Mouse (Mus musculus) midbrain, embryonic 10.5 days (tissue): ENCODE results near the gene Nicn1. TPM values are rescaled to one million over a fixed set of nuclear protein-coding genes. Genes with fewer than 3 reads are reported as not detected.
A peak's percentile ranks its signal among the peaks of the same experiment; 100 is the strongest.
"Not testable (repeated sequence)": the region's sequence is repeated elsewhere in the genome, so short reads cannot be mapped to it uniquely, and the experiment has no call there.

ENCODE experiments used
- DNase-seq: peaks from one replicate; pipeline ENCODE4 v3.0.0-alpha.2; 2017; ENCODE audit warnings: low spot score
- H3K27ac ChIP-seq: fragments of 300-500 bp; sonication (generic); replicated peaks from 2 replicates; pipeline ENCODE4 v1.5.1; 2016; ENCODE audit warnings: mild to moderate bottlenecking
- H3K27me3 ChIP-seq: fragments of 300-500 bp; sonication (generic); 2 replicates; pipeline ENCODE4 v1.6.1; 2016; ENCODE audit warnings: low read depth, mild to moderate bottlenecking; ENCODE audit not compliant: poor library complexity, severe bottlenecking
- H3K36me3 ChIP-seq: fragments of 300-500 bp; sonication (generic); 2 replicates; pipeline ENCODE4 v1.6.1; 2016; ENCODE audit warnings: mild to moderate bottlenecking, moderate library complexity
- H3K4me1 ChIP-seq: fragments of 300-500 bp; sonication (generic); 2 replicates; pipeline ENCODE4 v1.6.1; 2016
- H3K4me3 ChIP-seq: fragments of 300-500 bp; sonication (generic); 2 replicates; pipeline ENCODE4 v1.5.1; 2016; ENCODE audit warnings: mild to moderate bottlenecking, moderate library complexity
- H3K9me3 ChIP-seq: fragments of 300-500 bp; sonication (generic); replicated peaks from 2 replicates; pipeline ENCODE4 v1.6.1; 2016; ENCODE audit warnings: mild to moderate bottlenecking
- WGBS: fragments of 180-500 bp; shearing (Covaris S2); methylation state at CpG from one replicate; pipeline ENCODE4 v1.1.7; 2016; 5-methylcytosine and 5-hydroxymethylcytosine counted together
- polyA plus RNA-seq: library from polyadenylated mRNA; unstranded; fragments of >200 nt; fragmentation: Nextera tagmentation; extraction: Ambion mirVana; gene quantifications from 2 replicates; pipeline ENCODE4 v1.2.1, GENCODE M21; 2016

Gene Nicn1
- polyA plus RNA-seq, 1 experiment from 2014 or later, result 44.4 TPM

DNA sequence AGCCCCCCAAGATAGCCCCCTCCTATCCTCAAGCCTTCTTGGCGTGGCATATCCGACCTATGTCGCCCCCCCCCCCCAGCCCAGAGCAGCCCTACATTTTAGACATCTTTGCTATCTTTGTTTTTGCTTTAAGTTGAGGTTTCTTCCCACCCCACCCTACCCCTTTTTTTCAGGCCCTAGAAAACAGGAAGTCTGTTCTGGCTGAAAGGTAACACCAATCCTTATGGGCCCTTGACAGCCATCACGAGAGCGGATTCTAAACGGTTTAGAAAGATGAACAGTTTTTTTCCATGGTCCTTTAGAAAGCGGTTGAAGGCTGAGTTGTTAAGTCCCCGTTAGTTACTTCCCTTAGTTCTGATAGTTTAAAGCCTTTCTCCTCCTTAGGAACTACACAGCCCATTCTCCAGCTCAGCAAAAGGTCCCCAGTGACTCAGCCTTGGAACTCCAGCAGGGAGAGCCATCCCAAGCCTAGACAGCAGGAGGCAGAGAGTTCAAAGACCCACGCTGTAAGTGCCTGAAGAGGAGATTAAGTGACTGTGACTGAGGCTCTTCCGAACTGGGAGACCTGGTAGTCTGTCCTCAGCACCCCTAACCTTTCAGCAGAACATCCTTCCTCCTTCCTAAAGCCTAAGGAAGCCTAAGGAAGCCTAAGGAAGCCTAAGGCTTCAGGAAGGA lies 23.8 kb upstream of the Nicn1 start:
- Histone ChIP-seq H3K4me1 (peaks cover 33% of the 10 kb centered on the region), H3K9me3 (no peaks in the 10 kb centered on the region), H3K27me3 (no peaks in the 10 kb centered on the region), H3K27ac (no peak overlapping the region), H3K36me3 (no peaks in the 10 kb centered on the region), H3K4me3 (no peak overlapping the region)
- DNase-seq, result no peak
- WGBS, result 62% methylated on average over 10 of the region's 10 CpGs

DNA sequence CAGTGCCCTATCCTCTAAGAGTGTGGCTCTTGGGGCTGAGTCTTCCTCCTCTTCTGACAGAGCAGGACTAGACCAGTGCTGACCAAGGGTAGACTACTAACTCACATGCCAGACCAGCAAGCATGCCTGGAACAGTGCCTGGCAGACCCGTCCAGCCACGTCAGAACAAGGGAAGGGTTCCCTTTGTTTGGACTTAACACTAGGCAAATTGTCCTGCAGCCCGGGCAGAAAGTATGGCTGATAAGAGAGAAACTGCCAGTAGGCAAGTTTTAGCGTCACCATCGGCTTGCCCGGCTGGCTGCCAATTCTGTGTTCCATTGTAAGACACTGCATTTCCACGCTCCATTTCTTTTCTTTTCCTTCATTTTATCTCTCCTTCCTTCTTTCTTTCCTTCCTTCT lies 22.5 kb upstream of the Nicn1 start:
- WGBS, result 86% methylated on average over 7 of the region's 7 CpGs
- H3K36me3 ChIP-seq, result no peaks in the 10 kb centered on the region
- H3K9me3 ChIP-seq, result no peaks in the 10 kb centered on the region
- no peak overlapping the region for H3K4me3 ChIP-seq
- H3K27me3 ChIP-seq, result no peaks in the 10 kb centered on the region
- no peak overlapping the region for H3K27ac ChIP-seq
- DNase-seq, result no peak
- peaks cover 28% of the 10 kb centered on the region for H3K4me1 ChIP-seq

DNA sequence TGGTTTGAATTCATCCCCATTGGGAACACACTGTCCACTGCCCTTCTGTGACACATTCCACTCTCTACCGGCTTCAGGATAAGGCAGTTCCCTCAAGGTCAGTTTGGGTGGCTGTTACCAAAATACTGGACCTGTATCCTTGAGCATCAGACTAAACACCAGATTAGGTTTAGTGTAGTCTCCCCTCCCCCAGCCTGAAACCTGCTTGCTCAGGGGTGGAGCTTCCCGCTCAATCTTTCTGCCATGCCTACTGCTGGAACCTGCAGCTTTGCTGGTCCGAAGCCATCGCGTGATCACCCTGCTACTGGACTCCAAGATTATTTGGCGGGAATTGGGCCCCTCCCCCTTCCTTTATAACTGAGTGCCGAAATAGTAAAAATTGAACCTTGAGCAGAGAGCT lies 21.5 kb upstream of the Nicn1 start:
- not testable (repeated sequence) for DNase-seq, H3K27ac ChIP-seq, H3K36me3 ChIP-seq, H3K27me3 ChIP-seq, H3K4me3 ChIP-seq, H3K9me3 ChIP-seq
- H3K4me1 ChIP-seq, result peaks cover 19% of the 10 kb centered on the region
- 82% methylated on average over 7 of the region's 7 CpGs for WGBS

DNA sequence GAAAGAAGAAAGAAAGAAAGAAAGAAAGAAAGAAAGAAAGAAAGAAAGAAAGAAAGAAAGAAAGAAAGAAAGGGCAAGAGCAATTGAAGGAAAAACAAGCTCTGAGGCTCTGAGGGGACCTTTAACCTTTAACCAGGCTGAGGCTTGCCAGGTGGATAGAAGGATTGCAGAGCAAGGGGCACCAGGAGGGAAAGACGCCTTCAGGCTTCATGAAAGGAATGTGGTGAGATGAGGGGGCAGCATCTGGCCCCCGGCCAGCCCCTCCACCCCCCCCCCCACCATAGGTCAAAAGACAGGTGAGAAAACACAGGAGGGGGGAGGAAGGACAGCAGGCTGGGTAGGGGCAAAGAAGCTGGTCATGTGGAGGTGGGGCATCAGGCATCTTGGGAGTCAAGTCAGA lies 18.3 kb upstream of the Nicn1 start:
- H3K27ac ChIP-seq, result no peak overlapping the region
- 0 out of 2 replicates have a peak, but pooled peaks cover 8% of the 10 kb centered on the region for H3K4me1 ChIP-seq
- no peaks in the 10 kb centered on the region for H3K9me3 ChIP-seq
- no peaks in the 10 kb centered on the region for H3K36me3 ChIP-seq
- DNase-seq, result no peak
- no peak overlapping the region for H3K4me3 ChIP-seq
- no peaks in the 10 kb centered on the region for H3K27me3 ChIP-seq
- 52% methylated on average over 2 of the region's 2 CpGs for WGBS

DNA sequence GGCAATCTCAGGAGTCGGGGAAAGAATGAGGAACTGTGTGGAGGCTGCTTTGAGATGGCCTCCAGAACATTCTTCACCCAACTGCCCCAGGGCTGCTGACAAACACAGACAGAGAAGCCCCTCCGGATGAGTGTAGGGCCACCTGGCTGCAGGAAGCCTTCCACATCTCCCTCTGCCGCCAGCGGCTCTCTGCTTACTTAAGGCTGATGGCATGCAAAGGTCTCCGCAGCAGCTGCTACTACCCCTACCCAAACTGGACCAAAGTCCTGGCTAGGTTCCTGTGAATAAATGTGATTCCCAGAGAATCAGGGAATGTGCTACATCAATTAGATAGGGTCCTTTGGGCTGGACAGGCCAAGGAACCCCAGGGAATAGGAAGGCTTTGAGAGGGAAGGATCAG lies 17.5 kb upstream of the Nicn1 start:
- no peaks in the 10 kb centered on the region for H3K9me3 ChIP-seq
- no peaks in the 10 kb centered on the region for H3K27me3 ChIP-seq
- 80% methylated on average over 5 of the region's 5 CpGs for WGBS
- no peak overlapping the region for H3K27ac ChIP-seq
- H3K4me1 ChIP-seq, result 0 out of 2 replicates have a peak, but pooled peaks cover 8% of the 10 kb centered on the region
- no peaks in the 10 kb centered on the region for H3K36me3 ChIP-seq
- no peak overlapping the region for H3K4me3 ChIP-seq
- DNase-seq, result no peak

DNA sequence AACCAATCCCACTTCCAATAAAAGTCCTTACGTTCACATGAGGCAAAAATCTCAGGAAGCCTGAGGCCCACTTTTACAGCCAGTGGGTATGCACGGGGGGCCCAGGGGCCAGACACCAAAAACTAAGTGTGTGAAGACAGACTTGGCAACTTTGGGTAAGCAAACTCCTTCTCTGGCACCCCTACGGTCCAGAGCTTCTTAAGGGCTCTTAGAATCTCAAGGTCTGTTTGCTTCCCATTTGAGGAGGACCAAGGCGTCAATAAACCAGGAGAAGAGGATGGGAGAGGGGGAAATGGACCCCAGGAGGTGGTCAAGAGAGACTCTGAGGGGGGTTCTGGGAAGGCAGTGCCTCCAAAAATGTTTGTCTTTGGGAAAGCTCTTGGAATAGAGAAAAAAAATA lies 16.7 kb upstream of the Nicn1 start:
- no peak overlapping the region for H3K4me3 ChIP-seq
- WGBS, result 74% methylated on average over 4 of the region's 4 CpGs
- H3K4me1 ChIP-seq, result 0 out of 2 replicates have a peak, but pooled peaks cover 8% of the 10 kb centered on the region
- no peaks in the 10 kb centered on the region for H3K27me3 ChIP-seq
- no peak for DNase-seq
- no peak overlapping the region for H3K27ac ChIP-seq
- no peaks in the 10 kb centered on the region for H3K36me3 ChIP-seq
- H3K9me3 ChIP-seq, result no peaks in the 10 kb centered on the region

DNA sequence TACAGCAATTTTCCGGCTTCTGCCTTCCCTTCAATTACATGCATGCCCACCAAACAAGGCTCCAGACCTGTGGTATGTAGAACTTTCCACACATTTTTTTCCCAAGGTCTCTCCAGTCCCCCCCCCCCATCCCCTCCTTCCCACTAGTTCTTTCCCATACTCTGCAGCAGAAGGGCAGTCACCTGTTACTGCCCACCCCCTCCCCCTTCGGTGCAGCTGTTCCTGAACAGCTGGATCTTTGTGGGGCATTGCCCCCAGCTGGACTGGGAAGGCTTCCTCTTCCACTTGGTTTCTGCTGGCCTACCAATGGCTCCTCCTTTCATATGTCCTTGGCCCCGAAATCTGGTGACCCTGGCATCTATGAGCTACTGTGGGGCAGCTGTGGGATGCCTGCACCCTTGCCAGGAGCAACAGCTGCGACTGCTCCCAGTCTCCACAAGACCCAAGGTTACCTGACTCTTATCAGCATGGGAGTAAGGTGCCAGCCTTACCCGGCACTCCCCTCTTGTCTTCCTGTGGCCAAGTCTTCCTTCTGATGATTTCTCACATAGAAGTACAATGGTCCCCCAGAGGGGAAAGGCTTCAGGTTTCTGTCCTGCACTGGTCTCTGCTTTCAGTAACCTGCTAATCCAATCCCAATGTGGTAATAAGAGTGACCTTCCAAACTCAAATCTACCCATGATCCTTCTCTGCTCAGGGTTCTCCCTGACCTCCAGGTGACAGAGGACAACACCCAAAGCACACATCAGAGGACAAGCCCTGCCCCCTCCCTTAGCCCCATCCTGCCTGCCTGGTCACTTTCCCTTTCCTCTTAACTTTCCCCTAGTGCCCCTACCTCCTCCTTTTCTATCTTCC lies 15.5 kb upstream of the Nicn1 start:
- no peaks in the 10 kb centered on the region for H3K9me3 ChIP-seq
- H3K27me3 ChIP-seq, result no peaks in the 10 kb centered on the region
- no peak for DNase-seq
- no peak overlapping the region for H3K27ac ChIP-seq
- 78% methylated on average over 5 of the region's 5 CpGs for WGBS
- H3K4me1 ChIP-seq, result 0 out of 2 replicates have a peak, but pooled peaks cover 8% of the 10 kb centered on the region
- no peaks in the 10 kb centered on the region for H3K36me3 ChIP-seq
- no peak overlapping the region for H3K4me3 ChIP-seq

DNA sequence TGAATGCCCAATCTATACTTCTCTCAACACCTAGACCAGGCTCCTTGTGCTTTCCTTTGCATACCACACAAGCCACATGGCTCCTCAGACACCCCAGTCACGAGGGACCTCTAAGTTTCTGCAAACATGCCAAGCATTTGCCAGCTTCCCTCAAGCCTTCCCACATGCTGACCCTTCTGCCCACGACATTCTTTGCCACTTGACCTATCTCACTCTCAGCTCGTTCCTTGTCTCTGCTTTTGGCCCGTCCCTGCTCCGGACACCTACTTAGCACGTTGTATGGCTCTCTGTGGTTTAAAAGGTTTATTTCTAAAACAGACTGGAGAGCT lies 14.9 kb upstream of the Nicn1 start:
- Histone ChIP-seq H3K27ac (no peak overlapping the region), H3K36me3 (no peaks in the 10 kb centered on the region), H3K27me3 (no peaks in the 10 kb centered on the region), H3K4me1 (0 out of 2 replicates have a peak, but pooled peaks cover 8% of the 10 kb centered on the region), H3K9me3 (no peaks in the 10 kb centered on the region), H3K4me3 (no peak overlapping the region)
- DNase-seq, result no peak
- WGBS, result 72% methylated on average over 6 of the region's 6 CpGs

DNA sequence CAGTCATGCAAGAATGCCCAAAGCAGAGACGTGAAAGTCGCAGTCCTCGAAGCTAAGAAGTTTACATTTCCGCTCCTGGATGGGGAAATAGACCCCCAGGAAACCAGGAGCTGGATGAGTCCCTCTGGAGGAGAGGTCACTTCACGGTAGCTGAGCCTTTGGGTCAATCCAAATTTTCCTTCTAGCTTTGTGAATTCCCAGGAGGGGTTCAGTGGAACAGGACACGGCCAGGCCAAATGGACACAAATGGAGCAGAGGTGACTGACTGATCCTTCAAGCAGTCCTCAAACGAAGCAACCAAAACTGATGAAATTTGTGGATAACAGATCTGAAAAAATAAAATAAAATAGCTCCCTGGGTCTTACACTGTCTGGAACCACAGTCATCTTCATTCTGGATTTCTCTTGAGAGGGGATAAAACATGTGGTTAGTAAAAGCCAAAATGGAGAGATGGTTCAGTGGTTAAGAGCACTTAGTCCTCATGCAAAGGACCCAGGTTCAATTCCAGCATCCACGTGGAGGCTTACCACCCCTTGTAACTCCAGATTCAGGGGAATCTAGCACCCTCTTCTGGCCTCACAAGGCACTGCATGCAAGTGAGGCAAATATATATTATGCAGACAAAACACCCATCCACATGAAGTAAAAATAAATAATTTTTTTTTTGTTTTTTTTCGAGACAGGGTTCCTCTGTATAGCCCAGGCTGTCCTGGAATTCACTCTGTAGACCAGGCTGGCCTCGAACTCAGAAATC lies 11.4 kb upstream of the Nicn1 start:
- H3K4me1 ChIP-seq, result no peaks in the 10 kb centered on the region
- no peak overlapping the region for H3K27ac ChIP-seq
- H3K4me3 ChIP-seq, result no peak overlapping the region
- peak; percentile 33 for DNase-seq
- no peaks in the 10 kb centered on the region for H3K9me3 ChIP-seq
- WGBS, result 62% methylated on average over 10 of the region's 10 CpGs
- H3K36me3 ChIP-seq, result no peaks in the 10 kb centered on the region
- no peaks in the 10 kb centered on the region for H3K27me3 ChIP-seq

DNA sequence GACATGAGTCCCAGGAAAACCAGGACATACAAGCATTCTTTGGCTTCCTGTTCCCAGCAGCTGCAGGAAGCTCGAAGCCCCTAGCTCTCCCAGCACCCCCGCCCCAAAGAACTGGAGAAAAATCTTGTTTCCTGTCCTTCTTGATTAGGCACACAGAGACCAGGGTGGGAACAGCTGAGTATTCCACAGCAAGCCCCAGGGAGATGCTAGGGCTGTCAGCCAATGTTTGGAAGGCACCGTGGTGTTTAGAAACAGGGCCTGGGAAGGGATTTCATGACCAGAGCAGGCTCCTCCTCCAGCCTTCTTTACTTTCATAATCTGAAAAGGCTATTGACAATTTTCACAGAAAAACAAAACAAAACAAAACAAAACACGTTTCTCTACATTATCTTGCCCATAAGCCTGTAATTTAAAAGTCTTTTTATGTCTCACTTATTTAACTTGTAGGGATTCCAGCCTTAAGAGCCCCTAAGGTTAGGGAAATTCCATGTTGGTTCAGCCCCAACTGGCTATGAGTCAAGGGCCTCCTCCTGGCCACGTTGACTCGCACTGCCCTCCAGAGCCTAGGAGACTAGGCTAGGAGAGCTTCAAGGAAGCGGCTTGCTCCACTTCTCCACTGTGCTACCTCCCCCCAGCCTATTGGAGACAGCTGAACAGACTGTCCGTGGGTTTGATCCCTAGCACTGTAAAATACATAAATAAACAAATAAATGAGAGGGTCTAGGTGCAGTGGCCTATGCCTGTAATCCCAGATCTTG lies 10.0 kb upstream of the Nicn1 start:
- 57% methylated on average over 8 of the region's 8 CpGs for WGBS
- no peak for DNase-seq
- no peaks in the 10 kb centered on the region for H3K36me3 ChIP-seq

DNA sequence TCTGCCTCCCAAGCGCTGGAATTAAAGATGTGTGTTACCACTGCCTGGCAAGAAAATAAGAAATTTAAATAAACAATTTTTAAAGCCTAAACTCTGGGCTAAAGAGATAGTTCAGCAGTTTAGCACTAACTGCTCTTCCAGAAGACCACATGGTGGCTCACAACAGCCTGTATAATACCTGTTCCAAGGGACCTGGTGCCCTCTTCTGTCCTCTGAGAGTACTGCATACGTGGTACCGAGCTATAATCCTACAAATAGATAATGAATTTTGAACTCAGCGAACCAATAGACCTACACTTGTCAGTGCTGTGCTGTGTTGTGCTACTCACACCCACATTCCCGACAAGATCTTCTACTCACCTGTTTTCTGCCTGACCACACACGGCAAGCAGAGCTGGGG lies 5.8 kb upstream of the Nicn1 start:
- H3K36me3 ChIP-seq, result no peaks in the 10 kb centered on the region
- H3K4me1 ChIP-seq, result peaks cover under 1% of the 10 kb centered on the region; the same call in 1 of the 2 replicates
- WGBS, result 13% methylated on average over 6 of the region's 6 CpGs
- H3K4me3 ChIP-seq, result no peak overlapping the region
- no peaks in the 10 kb centered on the region for H3K9me3 ChIP-seq
- no peak overlapping the region for H3K27ac ChIP-seq
- no peaks in the 10 kb centered on the region for H3K27me3 ChIP-seq
- peak; percentile 62 for DNase-seq

More for the DNA sequence above, 10.0 kb upstream of the Nicn1 start:
- H3K27ac ChIP-seq, result no peak overlapping the region
- no peaks in the 10 kb centered on the region for H3K27me3 ChIP-seq
- no peak overlapping the region for H3K4me3 ChIP-seq
- H3K4me1 ChIP-seq, result no peaks in the 10 kb centered on the region
- H3K9me3 ChIP-seq, result no peaks in the 10 kb centered on the region

DNA sequence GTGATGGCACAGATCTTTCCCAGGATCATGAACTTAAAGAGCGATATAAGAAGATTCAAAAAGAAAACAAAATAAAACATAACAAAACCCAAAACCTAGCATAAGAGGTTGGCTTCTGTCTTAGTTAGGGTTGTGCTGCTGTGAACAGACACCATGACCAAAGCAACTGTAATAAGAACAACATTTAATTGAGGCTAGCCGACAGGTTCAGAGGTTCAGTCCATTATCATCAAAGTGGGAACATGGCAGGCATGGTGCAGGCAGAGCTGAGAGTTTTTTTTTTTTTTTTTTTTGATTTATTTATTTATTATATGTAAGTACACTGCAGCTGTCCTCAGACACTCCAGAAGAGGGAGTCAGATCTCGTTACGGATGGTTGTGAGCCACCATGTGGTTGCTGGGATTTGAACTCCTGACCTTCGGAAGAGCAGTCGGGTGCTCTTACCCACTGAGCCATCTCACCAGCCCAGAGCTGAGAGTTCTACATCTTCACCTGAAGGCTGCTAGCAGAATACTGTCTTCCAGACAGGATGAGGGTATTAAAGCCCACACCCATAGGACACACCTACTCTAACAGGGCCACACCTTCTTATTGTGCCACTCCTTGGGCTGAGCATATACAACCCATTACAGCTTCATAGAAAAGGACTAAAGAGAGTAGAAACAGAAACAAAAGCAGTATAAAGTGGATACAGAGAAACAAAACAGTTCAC lies 2.5 kb upstream of the Nicn1 start:
- not testable (repeated sequence) for H3K4me3 ChIP-seq, DNase-seq, H3K9me3 ChIP-seq, H3K27ac ChIP-seq, H3K36me3 ChIP-seq, H3K27me3 ChIP-seq
- WGBS, result 74% methylated on average over 6 of the region's 6 CpGs
- H3K4me1 ChIP-seq, result peaks cover 16% of the 10 kb centered on the region
